Mouse (Mus musculus): ENCODE data around the gene 1700008O03Rik. TPM values are rescaled to one million over a fixed set of nuclear protein-coding genes. Genes with fewer than 3 reads are reported as not detected.

Gene 1700008O03Rik
- polyA plus RNA-seq, 1 experiment from 2014 or later = 3.4 TPM

DNA sequence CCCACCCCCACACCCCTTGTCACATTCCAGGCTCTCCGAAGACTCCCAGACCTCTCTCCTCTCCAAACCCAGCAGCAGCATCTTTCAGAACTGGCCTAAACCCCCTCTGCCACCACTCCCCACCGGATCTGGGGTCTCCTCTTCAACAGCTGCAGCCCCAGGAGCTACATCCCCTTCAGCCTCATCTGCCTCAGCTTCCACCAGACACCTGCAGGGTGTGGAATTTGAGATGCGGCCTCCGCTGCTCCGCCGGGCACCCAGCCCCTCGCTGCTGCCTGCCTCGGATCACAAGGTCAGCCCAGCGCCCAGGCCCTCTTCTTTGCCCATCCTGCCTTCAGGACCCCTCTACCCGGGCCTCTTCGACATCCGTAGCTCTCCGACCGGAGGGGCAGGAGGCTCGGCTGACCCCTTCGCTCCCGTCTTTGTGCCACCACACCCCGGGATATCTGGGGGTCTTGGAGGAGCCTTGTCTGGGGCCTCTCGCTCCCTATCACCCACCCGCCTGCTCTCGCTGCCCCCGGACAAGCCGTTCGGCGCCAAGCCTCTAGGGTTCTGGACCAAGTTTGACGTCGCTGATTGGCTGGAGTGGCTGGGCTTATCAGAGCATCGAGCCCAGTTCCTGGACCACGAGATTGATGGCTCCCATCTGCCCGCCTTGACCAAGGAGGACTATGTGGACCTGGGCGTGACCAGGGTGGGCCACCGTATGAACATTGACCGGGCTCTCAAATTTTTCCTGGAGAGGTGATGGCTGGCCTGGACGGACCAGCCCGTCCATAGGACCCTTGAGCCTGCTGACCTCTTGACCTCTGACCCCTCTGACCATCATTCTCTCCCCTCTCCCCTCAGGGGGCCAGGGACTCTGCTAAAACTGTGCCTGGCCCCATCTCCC is 28.8 kb downstream of the 1700008O03Rik start:
- WGBS = 5% methylated on average over 35 of the region's 35 CpGs
- Histone ChIP-seq H3K36me3 (peaks cover 27% of the 10 kb centered on the region), H3K27ac (replicated peaks) (no peak overlapping the region; the same call in 1 of the 2 replicates), H3K27me3 (replicated peaks) (peaks cover 53% of the 10 kb centered on the region), H3K4me3 (replicated peaks) (no peak overlapping the region), H3K9ac (replicated peaks) (0 out of 2 replicates have a peak overlapping the region, but pooled peaks have one; percentile 20), H3K4me1 (peaks cover 58% of the 10 kb centered on the region), H3K9me3 (replicated peaks) (no peaks in the 10 kb centered on the region), H3K4me2 (no peak overlapping the region)
- ATAC-seq (ENCODE audit: low FRiP score) = no peak

GRCm38 (mm10) chr7:44355411-44355810 is 30.2 kb downstream of the 1700008O03Rik start:
- WGBS = 62% methylated on average over 6 of the region's 6 CpGs
- H3K4me1 ChIP-seq = peaks cover 62% of the 10 kb centered on the region

DNA sequence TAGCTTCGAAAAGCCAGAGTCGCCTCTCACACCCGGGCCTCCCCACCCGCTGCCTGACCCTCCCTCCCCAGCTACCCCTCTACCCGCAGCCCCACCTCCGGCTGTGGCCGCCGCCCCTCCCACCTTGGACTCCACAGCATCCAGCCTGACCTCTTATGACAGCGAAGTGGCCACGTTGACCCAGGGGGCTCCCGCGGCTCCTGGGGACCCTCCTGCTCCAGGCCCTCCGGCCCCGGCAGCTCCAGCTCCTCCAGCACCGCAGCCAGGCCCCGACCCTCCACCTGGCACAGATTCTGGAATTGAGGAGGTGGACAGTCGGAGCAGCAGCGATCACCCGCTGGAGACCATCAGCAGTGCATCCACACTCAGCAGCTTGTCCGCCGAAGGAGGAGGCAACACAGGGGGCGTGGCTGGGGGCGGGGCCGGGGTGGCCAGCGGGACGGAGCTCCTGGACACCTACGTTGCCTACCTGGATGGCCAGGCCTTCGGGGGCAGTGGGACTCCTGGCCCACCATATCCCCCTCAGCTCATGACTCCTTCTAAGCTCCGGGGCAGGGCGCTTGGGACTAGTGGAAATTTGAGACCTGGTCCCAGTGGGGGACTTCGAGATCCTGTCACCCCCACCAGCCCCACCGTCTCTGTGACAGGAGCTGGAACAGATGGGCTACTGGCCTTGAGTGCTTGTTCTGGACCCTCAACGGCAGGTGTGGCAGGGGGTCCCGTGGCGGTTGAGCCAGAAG is 31.8 kb downstream of the 1700008O03Rik start:
- Histone ChIP-seq H3K4me1 (peaks cover 54% of the 10 kb centered on the region), H3K27ac (replicated peaks) (no peak overlapping the region), H3K36me3 (peaks cover 38% of the 10 kb centered on the region), H3K4me3 (replicated peaks) (no peak overlapping the region), H3K9me3 (replicated peaks) (no peaks in the 10 kb centered on the region), H3K27me3 (replicated peaks) (peaks cover 58% of the 10 kb centered on the region), H3K4me2 (peak overlapping the region; percentile 19; the same call in 1 of the 2 replicates), H3K9ac (replicated peaks) (no peak overlapping the region)
- no peak for ATAC-seq (ENCODE audit: low FRiP score)
- WGBS = 7% methylated on average over 35 of the region's 35 CpGs

More at GRCm38 (mm10) chr7:44355411-44355810, 30.2 kb downstream of the 1700008O03Rik start:
- H3K27me3 ChIP-seq (replicated peaks) = peaks cover 58% of the 10 kb centered on the region
- no peak overlapping the region for H3K9ac ChIP-seq (replicated peaks)
- H3K27ac ChIP-seq (replicated peaks) = no peak overlapping the region
- H3K4me3 ChIP-seq (replicated peaks) = no peak overlapping the region
- ATAC-seq (ENCODE audit: low FRiP score) = no peak
- H3K4me2 ChIP-seq = no peak overlapping the region
- H3K9me3 ChIP-seq (replicated peaks) = no peaks in the 10 kb centered on the region
- H3K36me3 ChIP-seq = peaks cover 30% of the 10 kb centered on the region

- WGBS = 10% methylated on average over 61 of the region's 71 CpGs
- Histone ChIP-seq H3K27me3 (replicated peaks) (peaks cover 63% of the 10 kb centered on the region), H3K4me1 (peaks cover 51% of the 10 kb centered on the region), H3K27ac (replicated peaks) (no peak overlapping the region), H3K9me3 (replicated peaks) (no peaks in the 10 kb centered on the region), H3K36me3 (peaks cover 46% of the 10 kb centered on the region), H3K4me3 (replicated peaks) (no peak overlapping the region; the same call in 1 of the 2 replicates), H3K9ac (replicated peaks) (0 out of 2 replicates have a peak overlapping the region, but pooled peaks have one; percentile 10), H3K4me2 (peak overlapping the region; percentile 19)
- no peak for ATAC-seq (ENCODE audit: low FRiP score)
Observed at GRCm38 (mm10) chr7:44352750-44353600, 32.6 kb downstream of the 1700008O03Rik start.

GRCm38 (mm10) chr7:44351881-44352749 is 33.5 kb downstream of the 1700008O03Rik start:
- H3K27me3 ChIP-seq (replicated peaks) = peaks cover 57% of the 10 kb centered on the region
- ATAC-seq (ENCODE audit: low FRiP score) = peak; percentile 9; the same call in 1 of the 2 replicates
- peaks cover 49% of the 10 kb centered on the region for H3K36me3 ChIP-seq
- H3K4me3 ChIP-seq (replicated peaks) = no peak overlapping the region
- 0 out of 2 replicates have a peak overlapping the region, but pooled peaks have one; percentile 10 for H3K9ac ChIP-seq (replicated peaks)
- H3K4me2 ChIP-seq = 0 out of 2 replicates have a peak overlapping the region, but pooled peaks have one; percentile 19
- no peaks in the 10 kb centered on the region for H3K9me3 ChIP-seq (replicated peaks)
- WGBS = 9% methylated on average over 66 of the region's 71 CpGs
- H3K4me1 ChIP-seq = peaks cover 45% of the 10 kb centered on the region
- no peak overlapping the region for H3K27ac ChIP-seq (replicated peaks)

GRCm38 (mm10) chr7:44350957-44351711 is 34.5 kb downstream of the 1700008O03Rik start:
- Histone ChIP-seq H3K4me3 (replicated peaks) (peak overlapping the region; percentile 7; the same call in 1 of the 2 replicates), H3K27ac (replicated peaks) (peak overlapping the region; percentile 10; the same call in 1 of the 2 replicates), H3K9ac (replicated peaks) (0 out of 2 replicates have a peak overlapping the region, but pooled peaks have one; percentile 21), H3K36me3 (peaks cover 52% of the 10 kb centered on the region), H3K27me3 (replicated peaks) (peaks cover 50% of the 10 kb centered on the region), H3K4me2 (peak overlapping the region; percentile 47), H3K4me1 (peaks cover 38% of the 10 kb centered on the region), H3K9me3 (replicated peaks) (no peaks in the 10 kb centered on the region)
- WGBS = 4% methylated on average over 25 of the region's 25 CpGs
- ATAC-seq (ENCODE audit: low FRiP score) = peak; percentile 46

DNA sequence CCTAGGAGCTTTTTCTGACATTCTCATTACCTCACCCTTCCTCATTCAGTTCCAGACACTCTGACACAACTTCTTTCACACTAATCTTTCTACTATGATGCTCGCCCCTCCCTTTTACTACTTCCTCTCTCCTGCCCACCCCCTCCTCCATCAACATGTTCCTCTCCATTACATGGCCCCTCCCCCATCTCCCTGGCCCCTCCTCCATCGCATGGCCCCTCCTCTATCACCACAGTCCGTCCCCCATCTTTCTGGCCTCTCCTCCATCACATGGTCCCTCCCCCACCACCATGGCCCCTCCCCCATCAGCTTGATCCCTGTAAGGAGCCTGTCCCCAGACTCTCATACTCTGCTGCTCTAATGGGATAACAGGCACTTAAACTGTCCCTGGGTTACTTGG is 36.6 kb downstream of the 1700008O03Rik start:
- peaks cover 58% of the 10 kb centered on the region for H3K36me3 ChIP-seq
- no peak overlapping the region for H3K27ac ChIP-seq (replicated peaks)
- no peak for ATAC-seq (ENCODE audit: low FRiP score)
- no peak overlapping the region for H3K4me3 ChIP-seq (replicated peaks)
- peaks cover 36% of the 10 kb centered on the region for H3K4me1 ChIP-seq
- WGBS = 20% methylated on average over 3 of the region's 3 CpGs
- peaks cover 32% of the 10 kb centered on the region for H3K27me3 ChIP-seq (replicated peaks)
- H3K9ac ChIP-seq (replicated peaks) = no peak overlapping the region
- H3K4me2 ChIP-seq = no peak overlapping the region
- H3K9me3 ChIP-seq (replicated peaks) = no peaks in the 10 kb centered on the region

GRCm38 (mm10) chr7:44344622-44345021 is 41.0 kb downstream of the 1700008O03Rik start:
- Histone ChIP-seq H3K36me3 (peaks cover 64% of the 10 kb centered on the region), H3K27ac (replicated peaks) (no peak overlapping the region), H3K4me1 (0 out of 2 replicates have a peak, but pooled peaks cover 2% of the 10 kb centered on the region), H3K27me3 (replicated peaks) (peaks cover 5% of the 10 kb centered on the region; the same call in 1 of the 2 replicates), H3K9me3 (replicated peaks) (no peaks in the 10 kb centered on the region), H3K9ac (replicated peaks) (no peak overlapping the region), H3K4me3 (replicated peaks) (no peak overlapping the region), H3K4me2 (no peak overlapping the region)
- no peak for ATAC-seq (ENCODE audit: low FRiP score)
- 77% methylated on average over 12 of the region's 12 CpGs for WGBS

DNA sequence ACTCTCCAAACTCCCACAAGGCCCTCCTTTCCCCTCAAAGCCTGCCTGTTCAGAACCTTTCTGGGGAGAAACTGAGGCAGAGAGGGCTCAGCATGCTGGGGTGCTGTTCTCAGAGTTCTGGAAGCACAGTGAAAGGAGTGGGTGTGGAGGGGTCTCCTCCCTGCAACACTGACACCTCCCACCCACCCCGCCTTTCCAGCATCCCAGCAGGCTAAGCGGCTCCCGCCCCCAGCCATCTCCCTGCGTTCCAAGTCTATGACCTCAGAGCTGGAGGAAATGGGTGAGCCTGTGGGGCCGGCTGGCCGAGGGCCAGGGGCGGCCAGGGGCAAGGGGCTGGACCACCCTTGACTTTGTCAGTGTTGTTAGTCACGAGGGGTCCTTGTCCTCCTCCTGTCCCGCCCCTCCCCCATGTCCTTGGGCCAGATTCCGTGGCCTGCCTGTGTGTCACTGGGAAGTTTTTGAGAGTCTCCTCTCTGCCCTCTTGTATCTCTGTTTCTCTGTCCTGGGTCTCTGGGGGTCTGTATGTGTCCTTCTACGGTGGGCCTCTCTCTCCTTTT is 42.1 kb downstream of the 1700008O03Rik start:
- peaks cover 3% of the 10 kb centered on the region; the same call in 1 of the 2 replicates for H3K27me3 ChIP-seq (replicated peaks)
- H3K4me3 ChIP-seq (replicated peaks) = no peak overlapping the region
- H3K4me2 ChIP-seq = no peak overlapping the region
- H3K9ac ChIP-seq (replicated peaks) = no peak overlapping the region
- H3K9me3 ChIP-seq (replicated peaks) = no peaks in the 10 kb centered on the region
- H3K36me3 ChIP-seq = peaks cover 58% of the 10 kb centered on the region
- WGBS = 30% methylated on average over 10 of the region's 11 CpGs
- H3K4me1 ChIP-seq = 0 out of 2 replicates have a peak, but pooled peaks cover 2% of the 10 kb centered on the region
- H3K27ac ChIP-seq (replicated peaks) = no peak overlapping the region
- ATAC-seq (ENCODE audit: low FRiP score) = no peak
